Mouse (Mus musculus) olfactory bulb, adult 2 months (tissue): ENCODE results near the gene Cdyl2.

ENCODE experiments used
- CTCF ChIP-seq: fragments of 200-500 bp; IDR thresholded peaks from 2 replicates; pipeline ENCODE4 v1.5.1; 2012; ENCODE audit warnings: low read depth, mild to moderate bottlenecking, low read length, moderate library complexity; ENCODE audit not compliant: insufficient read depth
- POLR2A ChIP-seq: fragments of 200-500 bp; IDR thresholded peaks from 2 replicates; pipeline ENCODE4 v1.6.1; 2012; ENCODE audit warnings: mild to moderate bottlenecking, low read depth, low read length, moderate library complexity; ENCODE audit not compliant: insufficient read depth

DNA sequence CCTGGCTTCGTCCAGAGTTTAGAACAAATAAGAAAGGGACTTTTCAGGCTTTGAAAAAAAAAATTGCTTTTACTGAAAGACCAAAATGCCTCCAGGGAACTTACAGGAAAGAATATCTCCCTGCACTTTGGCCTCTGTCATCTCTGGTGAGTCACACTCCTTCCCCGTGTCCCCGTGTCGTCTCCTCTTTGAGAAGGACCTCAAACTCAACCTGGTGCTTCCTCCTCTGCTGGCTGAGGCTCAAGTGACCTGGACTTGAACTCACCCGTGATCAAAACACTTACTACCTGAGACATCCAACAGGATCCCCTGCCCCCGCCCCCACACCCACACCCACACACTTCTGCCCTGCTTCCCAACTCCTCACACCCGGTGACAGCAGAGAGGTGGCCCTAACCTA is 103.8 kb downstream of the Cdyl2 start:
- TF ChIP-seq CTCF: no peak
- TF ChIP-seq POLR2A: no peak
